Mouse (Mus musculus) Muller cell, postnatal 12 days (primary cell): ENCODE measurements at regions not wholly inside any gene's neighbourhood (a gene's known extent, or its start where the extent isn't known, plus 50 kb on each side); places are given as distances from the start of the nearest gene placed in this dataset.
A peak's percentile ranks its signal among the peaks of the same experiment; 100 is the strongest.

Experiments
- DNase-seq: peaks from one replicate; pipeline ENCODE4 v3.0.0-alpha.2; 2015; ENCODE audit errors: inconsistent ontology term

DNA sequence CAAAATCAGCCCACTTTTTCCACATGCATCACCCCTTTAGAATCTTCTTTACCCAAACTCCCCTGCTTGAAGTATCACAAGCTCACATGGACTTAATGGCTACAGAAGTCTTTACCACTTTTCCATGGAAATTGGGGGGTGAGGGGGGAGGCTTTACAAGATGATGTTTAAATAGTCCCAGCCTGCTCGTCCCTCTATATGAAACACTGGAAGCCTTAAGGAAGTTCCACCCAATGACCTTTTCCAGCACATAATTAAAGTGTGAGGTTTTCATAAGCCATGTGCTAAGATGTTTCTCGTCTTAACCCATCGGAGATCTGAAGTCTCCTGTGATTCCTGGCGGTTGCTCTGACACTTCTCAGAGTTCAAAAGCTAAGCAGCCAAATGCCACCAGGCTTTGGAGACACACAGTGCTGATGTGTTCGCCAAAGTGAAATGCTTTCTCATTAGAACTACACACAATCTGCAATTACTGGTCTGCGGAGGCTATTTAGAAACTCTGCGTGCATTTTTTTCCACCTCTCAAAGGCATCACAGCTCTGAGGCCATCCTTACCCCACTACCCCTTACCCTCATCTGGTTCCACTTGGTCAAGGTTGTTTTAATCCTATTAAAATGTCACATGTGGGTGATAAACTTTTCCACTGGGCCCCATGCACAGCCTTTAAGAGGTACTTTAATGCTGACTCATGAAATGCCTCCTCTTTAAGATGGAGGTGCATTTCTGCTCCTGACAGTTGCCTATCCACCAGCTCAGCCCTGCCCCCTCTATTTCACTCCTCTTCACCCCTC, 116.3 kb upstream of the Cd180 start:
- no peak for DNase-seq

GRCm38 (mm10) chr13:102578811-102579210, 114.5 kb upstream of the Cd180 start:
- DNase-seq, result peak; percentile 59

DNA sequence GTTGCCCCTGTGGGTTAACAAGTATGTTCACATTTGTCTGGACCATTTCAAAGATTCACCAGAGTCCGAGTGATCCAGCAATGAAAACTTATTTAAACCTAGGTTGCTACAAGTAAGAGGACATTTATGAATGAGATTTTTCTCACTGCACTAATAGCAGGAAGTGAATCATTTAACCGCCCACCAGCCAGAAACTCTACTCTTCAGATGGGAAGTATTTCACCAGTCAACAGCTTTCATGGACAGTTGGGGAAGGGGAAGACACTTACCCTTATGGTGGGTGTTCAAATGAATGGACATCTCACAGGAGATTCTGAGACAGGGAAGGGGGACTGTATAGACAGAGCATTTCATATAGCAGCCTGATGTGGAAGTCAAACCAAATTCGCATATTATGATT, 113.7 kb upstream of the Cd180 start:
- no peak for DNase-seq

DNA sequence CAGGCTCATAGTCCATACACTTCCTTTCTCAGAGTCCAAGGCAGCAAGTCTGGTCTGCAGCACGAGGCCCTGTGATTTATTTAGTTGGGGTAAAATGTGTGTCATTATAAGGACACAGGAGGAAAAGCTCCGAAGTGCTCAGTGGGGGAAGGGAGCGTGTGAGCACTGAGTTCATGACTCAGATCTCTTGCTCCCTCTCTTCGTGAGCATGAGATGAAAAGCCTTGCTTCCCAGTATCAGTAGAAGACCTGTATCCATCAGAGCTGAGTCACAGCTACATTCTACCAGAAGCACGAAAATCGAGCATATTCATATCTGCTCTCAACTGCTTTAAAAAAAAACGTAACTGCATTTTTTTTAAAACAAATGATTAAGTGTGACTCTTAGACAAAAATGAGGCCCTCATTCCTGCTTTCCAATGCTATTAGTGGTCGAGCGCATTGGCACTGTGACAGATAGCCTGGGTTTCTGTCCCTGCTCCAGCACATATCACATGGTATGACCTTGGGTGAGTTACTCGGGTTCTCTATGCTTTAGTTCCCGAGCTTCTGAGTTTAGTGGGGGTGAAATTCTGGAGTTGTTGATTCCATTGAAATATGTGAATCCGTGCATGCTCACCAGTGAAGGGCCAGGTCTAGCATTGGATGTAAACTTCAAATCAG, 109.2 kb upstream of the Cd180 start:
- peak; percentile 48 for DNase-seq

DNA sequence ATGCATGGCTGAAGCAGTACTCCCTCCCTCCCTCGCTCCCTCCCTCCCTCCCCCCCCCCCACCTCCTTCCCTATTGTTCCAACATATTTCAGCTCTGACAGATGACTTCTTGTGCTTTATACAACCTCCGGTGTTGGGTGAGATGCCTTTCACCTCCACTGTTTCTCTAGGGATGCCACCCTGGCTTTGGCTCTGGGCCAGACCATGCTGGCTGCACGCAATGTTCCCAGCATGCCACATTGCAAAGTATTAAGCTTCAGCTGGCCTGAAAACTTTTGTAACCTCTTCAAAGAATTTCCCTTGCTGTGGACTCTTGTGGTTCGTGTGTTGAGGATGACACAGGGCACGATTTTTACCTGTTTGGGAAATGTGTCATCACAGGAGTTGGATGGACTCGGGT, 107.1 kb upstream of the Cd180 start:
- peak; percentile 50 for DNase-seq

GRCm38 (mm10) chr13:102589680-102590435, 103.5 kb upstream of the Cd180 start:
- no peak for DNase-seq

GRCm38 (mm10) chr13:102591803-102592537, 101.4 kb upstream of the Cd180 start:
- DNase-seq, result no peak

DNA sequence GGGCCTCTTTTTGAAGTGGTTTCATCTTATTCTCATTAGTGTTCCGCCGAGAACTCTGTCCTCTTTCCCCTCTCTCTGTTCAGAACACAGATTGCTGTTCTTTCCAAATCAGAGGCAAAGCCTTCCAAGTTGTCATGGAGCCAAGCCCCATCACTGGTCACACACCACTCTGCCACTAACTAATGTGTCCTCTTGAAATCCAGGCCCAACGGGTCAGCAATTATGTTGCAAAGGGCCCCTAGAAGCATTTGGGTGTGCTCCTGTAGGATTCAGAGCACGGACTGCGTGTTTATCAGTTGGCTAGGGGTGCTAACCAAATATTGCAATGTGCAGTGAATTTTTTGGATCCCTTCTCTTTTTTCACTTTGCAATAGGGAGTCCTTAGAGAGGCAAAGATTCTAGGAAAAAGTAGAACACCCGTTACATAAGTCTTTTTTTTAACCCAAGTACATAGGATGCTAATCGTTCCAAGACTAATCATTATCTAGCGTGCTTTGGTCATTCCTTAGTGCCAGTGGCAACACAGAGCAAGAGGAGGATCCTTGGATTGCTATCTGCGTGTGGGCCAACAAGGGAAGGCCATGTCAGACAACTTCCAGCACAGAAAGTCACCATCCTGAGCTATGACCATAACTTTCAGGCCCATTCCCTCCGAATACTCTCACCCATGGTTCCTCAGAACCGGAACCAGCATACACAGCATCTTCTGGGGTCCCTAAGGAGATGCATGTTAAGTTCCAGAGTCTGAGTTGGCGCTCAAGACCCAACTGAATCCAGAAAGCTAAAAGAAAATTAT, 99.8 kb upstream of the Cd180 start:
- DNase-seq, result peak; percentile 77

- no peak for DNase-seq
These were observed 99.2 kb upstream of the Cd180 start for GRCm38 (mm10) chr13:102594201-102594600.

DNA sequence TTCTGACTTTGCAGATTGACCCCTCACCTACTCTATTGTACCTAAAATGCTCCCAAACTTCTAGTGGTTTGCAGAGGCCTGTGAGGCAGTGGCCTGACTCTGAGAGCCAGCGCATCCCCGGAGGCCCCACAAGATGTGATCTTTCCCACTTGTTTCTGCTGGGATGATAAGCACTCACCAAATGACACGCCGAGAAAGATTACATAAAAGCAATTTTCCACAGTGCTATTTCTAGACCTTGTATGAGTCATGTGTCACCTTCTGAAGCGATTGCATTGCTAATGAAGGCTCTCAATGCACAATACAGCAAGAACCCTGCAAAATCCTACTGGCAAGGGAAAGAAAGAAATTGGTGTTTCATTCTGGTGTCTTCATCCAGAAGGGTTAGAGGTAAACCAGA, 97.8 kb upstream of the Cd180 start:
- DNase-seq, result peak; percentile 75

- DNase-seq, result no peak
These were observed 97.3 kb upstream of the Cd180 start for GRCm38 (mm10) chr13:102596101-102596500.

- DNase-seq, result peak; percentile 31
These were observed 95.2 kb upstream of the Cd180 start for GRCm38 (mm10) chr13:102598181-102598580.

GRCm38 (mm10) chr13:102599602-102600001, 93.8 kb upstream of the Cd180 start:
- peak; percentile 36 for DNase-seq

GRCm38 (mm10) chr13:102600026-102600425, 93.3 kb upstream of the Cd180 start:
- DNase-seq, result peak; percentile 47

DNA sequence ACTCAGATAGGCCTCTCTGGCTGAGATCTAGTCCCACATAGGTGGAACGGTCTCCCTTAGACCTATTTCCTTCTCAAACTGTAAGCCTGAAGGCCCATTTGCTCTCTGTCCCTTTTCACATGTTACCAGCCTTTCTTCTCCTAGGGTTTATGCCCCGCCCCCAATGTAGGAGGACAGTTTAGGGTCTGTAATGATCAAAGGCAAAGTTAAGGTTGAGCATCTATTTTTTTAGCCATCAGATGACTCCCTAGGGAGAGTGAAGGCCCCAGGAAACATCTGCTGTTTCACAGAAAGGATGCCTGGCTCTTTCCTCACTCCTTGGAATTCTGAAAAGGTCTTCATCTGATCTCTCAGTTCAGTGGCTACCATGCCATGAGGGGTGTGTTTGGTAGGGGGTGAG, 68.9 kb upstream of the Cd180 start:
- no peak for DNase-seq

DNA sequence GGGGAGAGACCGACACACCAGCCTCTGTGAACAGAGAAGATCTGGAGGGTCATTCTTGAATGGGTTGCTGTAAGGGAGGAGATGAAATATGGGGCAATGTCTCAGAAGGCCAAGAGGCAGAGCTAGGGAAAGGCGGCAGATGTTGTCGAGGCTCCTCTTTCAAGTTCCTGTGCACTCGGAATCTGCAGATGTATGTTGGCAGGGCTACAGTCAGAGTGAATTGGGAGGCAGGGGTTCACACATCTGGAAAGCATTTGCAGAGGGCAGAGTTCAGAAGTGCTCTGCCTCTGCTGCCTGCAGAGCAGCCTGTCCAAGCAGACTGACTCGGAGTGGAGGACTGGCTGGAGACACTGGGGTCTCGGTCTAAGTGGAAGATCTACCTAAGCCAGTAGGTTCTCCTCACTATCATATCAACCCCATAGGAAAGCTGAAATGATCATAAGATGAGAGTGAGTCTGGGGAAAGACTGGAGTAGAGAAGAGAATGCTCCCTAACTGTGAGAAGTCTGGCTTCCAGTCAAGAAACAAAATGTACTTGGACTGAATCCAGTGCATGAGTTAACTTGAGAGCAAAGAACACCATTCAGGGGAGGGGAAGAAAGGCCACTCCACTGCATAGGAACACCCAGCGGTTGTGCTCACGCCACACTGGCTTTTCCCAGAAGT, 68.1 kb upstream of the Cd180 start:
- DNase-seq, result peak; percentile 71

DNA sequence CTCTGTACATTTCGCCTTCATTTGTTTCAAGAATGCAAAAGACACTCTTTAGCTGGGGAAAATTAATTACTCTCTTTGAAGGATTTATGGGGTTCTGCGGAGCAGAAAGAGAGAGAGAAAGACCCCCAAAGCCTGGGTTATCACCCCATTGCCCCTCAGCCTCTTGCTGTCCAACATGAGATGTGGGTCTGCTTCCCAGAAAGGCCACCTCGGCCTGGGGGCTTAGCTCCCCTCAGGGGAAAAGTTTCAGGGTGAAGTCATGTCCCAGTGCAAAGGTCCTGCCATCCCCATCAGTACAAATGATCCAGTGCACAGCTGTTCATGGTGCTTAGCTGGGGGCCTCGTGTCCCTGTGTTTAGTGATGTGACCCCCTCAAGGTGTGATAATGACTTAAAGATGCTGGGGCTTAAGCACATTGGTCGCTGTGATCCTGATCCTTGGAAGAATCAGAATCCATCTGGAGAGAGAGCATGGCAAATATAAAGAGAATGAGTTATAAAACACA, 67.5 kb upstream of the Cd180 start:
- no peak for DNase-seq

GRCm38 (mm10) chr13:102627786-102628185, 65.6 kb upstream of the Cd180 start:
- DNase-seq, result no peak

- no peak for DNase-seq
These were observed 64.2 kb upstream of the Cd180 start for GRCm38 (mm10) chr13:102629176-102629575.

DNA sequence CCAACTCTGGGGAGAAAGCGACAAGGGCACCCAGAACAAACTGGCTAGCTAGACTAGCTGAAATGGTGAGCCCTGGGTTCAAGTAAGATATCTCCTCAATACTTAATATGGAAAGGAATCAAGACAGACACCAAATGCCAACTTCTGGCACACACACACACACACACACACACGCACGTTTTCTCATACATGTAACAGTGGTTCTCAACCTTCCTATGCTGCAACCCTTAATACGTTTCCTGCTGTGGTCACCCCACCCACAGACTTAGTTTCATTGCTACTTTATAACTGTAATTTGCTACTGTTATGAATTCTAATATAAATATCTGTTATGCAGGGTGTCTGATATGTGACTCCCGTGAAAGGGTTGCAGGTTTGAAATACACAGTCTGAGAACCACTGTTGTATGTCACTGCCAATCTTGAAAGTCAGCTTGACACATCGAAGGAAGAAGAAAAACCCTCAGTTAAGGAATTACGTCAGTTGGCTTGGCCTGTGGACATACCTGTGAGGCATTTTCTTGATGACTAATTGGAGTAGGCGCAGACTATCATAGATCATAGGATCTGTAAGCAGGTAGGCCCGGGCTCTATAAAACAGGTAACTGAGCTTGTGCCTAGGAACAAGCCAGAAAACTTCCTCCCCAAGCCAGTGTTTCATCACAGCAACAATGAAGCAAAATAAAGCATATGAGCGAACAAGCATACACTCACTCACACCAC, 59.0 kb upstream of the Cd180 start:
- no peak for DNase-seq
